Mouse (Mus musculus): ENCODE results near the gene Relt.

DNA sequence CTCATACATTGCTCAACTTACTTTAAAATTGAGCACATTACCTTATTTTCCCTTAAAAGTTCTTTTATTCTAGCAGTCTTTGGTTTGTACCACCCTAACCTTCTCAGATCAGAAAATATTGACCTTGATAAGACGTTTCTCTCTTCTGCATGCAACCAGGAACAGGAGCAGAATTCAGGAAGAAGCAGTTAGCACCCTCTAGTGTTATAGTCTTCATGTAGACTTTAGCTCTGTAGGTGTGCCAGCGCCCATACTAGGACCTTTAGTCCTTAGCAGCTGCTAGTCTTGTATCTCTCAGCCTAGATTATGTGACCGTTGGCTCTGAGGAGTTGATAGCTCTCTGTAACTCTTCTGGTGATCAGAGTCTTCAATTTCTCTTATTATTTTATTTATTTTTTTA is 64.4 kb downstream of the Relt start:
- peak in 1 of 2 experiments; percentile 74; a peak in 2 of 4 replicates for TF ChIP-seq CTCF (conservative IDR thresholded peaks at IDR 0.05 in 1 of 2, IDR thresholded peaks at IDR 0.05 in 1 of 2; ENCODE audit: low read depth in 2 of 2, low read length in 2 of 2)
- no peak for TF ChIP-seq POLR2A (IDR thresholded peaks at IDR 0.05; ENCODE audit: low read depth, low read length)
- no peak for TF ChIP-seq NELFE (IDR thresholded peaks at IDR 0.05; ENCODE audit: low read depth, low read length)
- no peak for TF ChIP-seq MAZ (IDR thresholded peaks at IDR 0.05; ENCODE audit: low read depth, low read length)
- no peak for TF ChIP-seq KAT2A (IDR thresholded peaks at IDR 0.05; ENCODE audit: insufficient replicate concordance, low read length)
- TF ChIP-seq UBTF (IDR thresholded peaks at IDR 0.05; ENCODE audit: low read depth, low read length) = no peak
- TF ChIP-seq ZNF384 (IDR thresholded peaks at IDR 0.05; ENCODE audit: low read depth, low read length) = no peak

All from CH12.LX (cell line).